Mouse (Mus musculus): ENCODE measurements around the gene Acod1. TPM values are rescaled to one million over a fixed set of nuclear protein-coding genes. Genes with fewer than 3 reads are reported as not detected.
A peak's percentile ranks its signal among the peaks of the same experiment; 100 is the strongest.

The Acod1 gene
- polyA plus RNA-seq, 1 experiment from 2014 or later = not detected

- 92% methylated on average over 11 of the region's 11 CpGs for WGBS
- Histone ChIP-seq H3K4me2 (replicated peaks) (no peak overlapping the region), H3K4me3 (replicated peaks; ENCODE audit: low read length) (no peak overlapping the region), H3K9me3 (ENCODE audit: control insufficient read depth, low read length) (no peaks in the 10 kb centered on the region), H3K9ac (no peak overlapping the region), H3K27me3 (ENCODE audit: control insufficient read depth, insufficient read depth, low read length) (no peaks in the 10 kb centered on the region), H3K36me3 (replicated peaks; ENCODE audit: control insufficient read depth, insufficient read depth) (no peaks in the 10 kb centered on the region), H3K4me1 (replicated peaks; ENCODE audit: control insufficient read depth, insufficient read depth, low read length) (no peaks in the 10 kb centered on the region), H3K27ac (no peak overlapping the region)
- ATAC-seq (ENCODE audit: low FRiP score) (no peak), DNase-seq (ENCODE audit: low spot score) (no peak)
Observed at GRCm38 (mm10) chr14:103048292-103049086, 1.7 kb downstream of the Acod1 start.

GRCm38 (mm10) chr14:103051159-103051769 lies 4.5 kb downstream of the Acod1 start:
- ATAC-seq (ENCODE audit: low FRiP score) = peak; percentile 69; the same call in 1 of the 2 replicates
- WGBS = 37% methylated on average over 8 of the region's 8 CpGs
- Histone ChIP-seq H3K9me3 (ENCODE audit: control insufficient read depth, low read length) (no peaks in the 10 kb centered on the region), H3K9ac (no peak overlapping the region), H3K27ac (no peak overlapping the region), H3K4me2 (replicated peaks) (no peak overlapping the region), H3K4me3 (replicated peaks; ENCODE audit: low read length) (no peak overlapping the region), H3K4me1 (replicated peaks; ENCODE audit: control insufficient read depth, insufficient read depth, low read length) (no peaks in the 10 kb centered on the region), H3K27me3 (ENCODE audit: control insufficient read depth, insufficient read depth, low read length) (no peaks in the 10 kb centered on the region), H3K36me3 (replicated peaks; ENCODE audit: control insufficient read depth, insufficient read depth) (no peaks in the 10 kb centered on the region)
- peak; percentile 45 for DNase-seq (ENCODE audit: low spot score)

GRCm38 (mm10) chr14:103054731-103055130 lies 8.0 kb downstream of the Acod1 start:
- H3K27me3 ChIP-seq (ENCODE audit: control insufficient read depth, insufficient read depth, low read length) = no peaks in the 10 kb centered on the region
- WGBS = 88% methylated on average over 13 of the region's 13 CpGs
- H3K9ac ChIP-seq = no peak overlapping the region
- H3K4me3 ChIP-seq (replicated peaks; ENCODE audit: low read length) = no peak overlapping the region
- no peaks in the 10 kb centered on the region for H3K36me3 ChIP-seq (replicated peaks; ENCODE audit: control insufficient read depth, insufficient read depth)
- DNase-seq (ENCODE audit: low spot score) (no peak), ATAC-seq (ENCODE audit: low FRiP score) (no peak)
- no peaks in the 10 kb centered on the region for H3K4me1 ChIP-seq (replicated peaks; ENCODE audit: control insufficient read depth, insufficient read depth, low read length)
- H3K9me3 ChIP-seq (ENCODE audit: control insufficient read depth, low read length) = no peaks in the 10 kb centered on the region
- H3K4me2 ChIP-seq (replicated peaks) = no peak overlapping the region
- H3K27ac ChIP-seq = no peak overlapping the region

GRCm38 (mm10) chr14:103056601-103057000 lies 9.8 kb downstream of the Acod1 start:
- H3K4me2 ChIP-seq (replicated peaks) = no peak overlapping the region
- H3K36me3 ChIP-seq (replicated peaks; ENCODE audit: control insufficient read depth, insufficient read depth) = no peaks in the 10 kb centered on the region
- no peaks in the 10 kb centered on the region for H3K9me3 ChIP-seq (ENCODE audit: control insufficient read depth, low read length)
- no peaks in the 10 kb centered on the region for H3K27me3 ChIP-seq (ENCODE audit: control insufficient read depth, insufficient read depth, low read length)
- H3K27ac ChIP-seq = no peak overlapping the region
- no peak overlapping the region for H3K9ac ChIP-seq
- DNase-seq (ENCODE audit: low spot score) (no peak), ATAC-seq (ENCODE audit: low FRiP score) (no peak)
- 92% methylated on average over 7 of the region's 7 CpGs for WGBS
- H3K4me1 ChIP-seq (replicated peaks; ENCODE audit: control insufficient read depth, insufficient read depth, low read length) = no peaks in the 10 kb centered on the region
- H3K4me3 ChIP-seq (replicated peaks; ENCODE audit: low read length) = no peak overlapping the region

DNA sequence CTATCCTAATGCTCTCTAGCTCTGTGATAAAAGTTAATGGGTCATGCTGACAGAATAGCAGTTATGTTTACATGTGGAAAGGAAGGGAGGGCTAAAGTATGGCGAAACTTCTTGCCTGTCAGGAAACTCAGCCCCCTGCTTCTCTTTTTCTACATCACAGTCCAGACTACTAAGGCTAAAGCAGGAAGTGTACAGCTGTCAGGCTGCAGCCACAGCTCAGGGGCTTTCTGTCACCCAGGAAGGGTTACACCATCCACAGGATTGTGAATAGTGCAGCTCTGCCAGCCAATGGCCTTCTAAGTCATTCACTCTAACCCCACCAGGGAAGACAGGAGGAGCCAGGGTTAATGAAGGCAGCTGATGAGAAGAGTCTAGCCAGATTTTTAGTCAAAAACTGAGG lies 12.2 kb downstream of the Acod1 start:
- H3K9me3 ChIP-seq (ENCODE audit: control insufficient read depth, low read length) = no peaks in the 10 kb centered on the region
- DNase-seq (ENCODE audit: low spot score) (no peak), ATAC-seq (ENCODE audit: low FRiP score) (no peak)
- no peak overlapping the region for H3K9ac ChIP-seq
- H3K27ac ChIP-seq = no peak overlapping the region
- no peaks in the 10 kb centered on the region for H3K27me3 ChIP-seq (ENCODE audit: control insufficient read depth, insufficient read depth, low read length)
- H3K36me3 ChIP-seq (replicated peaks; ENCODE audit: control insufficient read depth, insufficient read depth) = no peaks in the 10 kb centered on the region
- WGBS = 93% methylated on average over 1 of the region's 1 CpGs
- no peak overlapping the region for H3K4me3 ChIP-seq (replicated peaks; ENCODE audit: low read length)
- H3K4me1 ChIP-seq (replicated peaks; ENCODE audit: control insufficient read depth, insufficient read depth, low read length) = no peaks in the 10 kb centered on the region
- no peak overlapping the region for H3K4me2 ChIP-seq (replicated peaks)

DNA sequence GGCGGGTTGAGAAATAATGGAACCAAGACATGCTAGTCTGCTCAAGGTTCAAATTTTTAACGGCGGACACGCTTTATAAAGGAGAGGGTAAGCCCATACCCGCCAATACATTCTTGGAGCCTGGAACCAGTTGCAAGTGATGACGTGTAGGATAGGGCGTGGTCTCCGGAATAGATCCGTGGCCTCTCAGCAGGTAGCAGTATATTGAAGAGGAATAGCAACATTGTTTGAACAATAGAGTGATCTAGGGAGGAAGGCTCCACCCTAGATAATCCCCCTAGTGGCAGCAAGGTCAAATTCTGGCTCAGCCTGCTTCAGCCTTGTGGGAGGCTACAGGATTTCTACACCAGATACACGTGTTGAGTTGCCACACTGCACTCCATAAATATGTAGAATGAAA lies 12.7 kb downstream of the Acod1 start:
- ATAC-seq (ENCODE audit: low FRiP score) (no peak), DNase-seq (ENCODE audit: low spot score) (no peak)
- no peaks in the 10 kb centered on the region for H3K27me3 ChIP-seq (ENCODE audit: control insufficient read depth, insufficient read depth, low read length)
- no peak overlapping the region for H3K27ac ChIP-seq
- no peaks in the 10 kb centered on the region for H3K36me3 ChIP-seq (replicated peaks; ENCODE audit: control insufficient read depth, insufficient read depth)
- 86% methylated on average over 10 of the region's 10 CpGs for WGBS
- H3K9ac ChIP-seq = no peak overlapping the region
- no peak overlapping the region for H3K4me2 ChIP-seq (replicated peaks)
- H3K9me3 ChIP-seq (ENCODE audit: control insufficient read depth, low read length) = no peaks in the 10 kb centered on the region
- no peaks in the 10 kb centered on the region for H3K4me1 ChIP-seq (replicated peaks; ENCODE audit: control insufficient read depth, insufficient read depth, low read length)
- no peak overlapping the region for H3K4me3 ChIP-seq (replicated peaks; ENCODE audit: low read length)

DNA sequence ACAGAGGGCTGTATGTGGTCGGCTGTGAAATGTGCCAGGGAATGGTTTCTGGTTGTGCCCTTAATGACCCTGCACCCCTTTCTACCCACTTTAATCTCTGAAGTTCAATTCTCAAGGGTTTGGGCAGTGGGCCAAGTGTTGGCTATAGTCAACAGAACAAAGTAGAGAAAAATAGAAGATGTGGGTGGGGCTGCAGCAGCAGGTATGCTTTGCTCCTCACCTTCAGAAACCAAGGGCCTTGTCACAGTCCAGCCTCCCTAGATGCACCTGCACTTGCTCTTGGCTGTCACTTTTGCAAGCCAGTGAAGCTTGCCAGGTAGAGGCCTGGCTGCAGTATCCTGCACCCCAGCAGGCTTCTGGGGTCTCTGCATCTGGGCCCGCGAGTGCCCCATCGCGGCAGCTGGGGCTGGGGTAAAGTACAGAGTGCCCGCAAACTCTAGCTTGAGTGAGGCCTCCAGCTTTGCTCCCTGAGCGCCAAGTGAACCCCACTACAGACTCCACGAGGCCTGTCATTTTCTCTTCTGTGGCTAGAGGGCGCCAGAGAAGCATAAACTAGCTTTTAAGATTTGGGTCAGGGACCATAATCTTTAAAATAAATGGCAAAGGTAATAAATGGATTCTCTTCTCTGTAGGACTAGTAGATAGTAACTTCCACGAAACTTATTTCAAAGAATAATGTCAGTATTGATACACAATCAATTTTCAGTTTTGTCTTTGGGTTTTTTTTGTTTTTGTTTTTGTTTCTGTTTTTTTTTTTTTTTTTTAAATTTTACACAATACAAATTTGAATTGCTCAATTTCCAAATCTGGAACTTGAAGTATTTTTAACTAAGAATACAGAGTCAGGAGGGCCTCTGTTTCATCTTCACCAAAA lies 18.8 kb downstream of the Acod1 start:
- H3K36me3 ChIP-seq (replicated peaks; ENCODE audit: control insufficient read depth, insufficient read depth) = no peaks in the 10 kb centered on the region
- peaks cover 1% of the 10 kb centered on the region; the same call in 1 of the 2 replicates for H3K4me1 ChIP-seq (replicated peaks; ENCODE audit: control insufficient read depth, insufficient read depth, low read length)
- H3K9ac ChIP-seq = no peak overlapping the region
- WGBS = 12% methylated on average over 10 of the region's 10 CpGs
- DNase-seq (ENCODE audit: low spot score) = peak; percentile 87
- H3K4me2 ChIP-seq (replicated peaks) = no peak overlapping the region
- no peak for ATAC-seq (ENCODE audit: low FRiP score)
- H3K9me3 ChIP-seq (ENCODE audit: control insufficient read depth, low read length) = no peaks in the 10 kb centered on the region
- no peak overlapping the region for H3K27ac ChIP-seq
- no peak overlapping the region for H3K4me3 ChIP-seq (replicated peaks; ENCODE audit: low read length)
- H3K27me3 ChIP-seq (ENCODE audit: control insufficient read depth, insufficient read depth, low read length) = no peaks in the 10 kb centered on the region

DNA sequence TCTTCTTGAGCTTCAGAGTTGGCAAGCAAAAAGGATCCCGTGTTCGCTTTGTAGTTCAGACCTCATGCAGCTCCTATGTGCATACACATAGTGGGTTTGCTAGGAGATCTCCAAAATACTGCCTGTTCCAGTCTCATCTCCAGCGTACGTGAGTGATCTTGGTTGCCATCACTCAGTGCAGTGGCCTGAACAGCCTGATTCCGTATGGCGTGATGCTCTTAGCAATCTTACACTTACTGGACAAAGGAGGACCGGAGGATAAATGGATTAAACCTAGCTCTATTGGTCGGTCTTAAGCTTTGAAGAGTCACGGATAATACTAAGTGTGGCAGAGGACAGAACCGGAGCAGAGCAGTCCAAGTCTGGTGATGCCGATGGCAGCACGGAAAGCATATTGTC lies 22.7 kb downstream of the Acod1 start:
- ATAC-seq (ENCODE audit: low FRiP score) = no peak; the same call in 1 of the 2 replicates
- Histone ChIP-seq H3K27me3 (ENCODE audit: control insufficient read depth, insufficient read depth, low read length) (no peaks in the 10 kb centered on the region), H3K9me3 (ENCODE audit: control insufficient read depth, low read length) (no peaks in the 10 kb centered on the region), H3K4me3 (replicated peaks; ENCODE audit: low read length) (peak overlapping the region; percentile 69), H3K27ac (peak overlapping the region; percentile 75), H3K36me3 (replicated peaks; ENCODE audit: control insufficient read depth, insufficient read depth) (peaks cover 11% of the 10 kb centered on the region; the same call in 1 of the 2 replicates), H3K4me1 (replicated peaks; ENCODE audit: control insufficient read depth, insufficient read depth, low read length) (peaks cover 7% of the 10 kb centered on the region), H3K9ac (peak overlapping the region; percentile 73), H3K4me2 (replicated peaks) (peak overlapping the region; percentile 69)
- WGBS = 11% methylated on average over 12 of the region's 12 CpGs
- DNase-seq (ENCODE audit: low spot score) = no peak

Data from hindbrain, embryonic 14.5 days (tissue).